Mouse (Mus musculus) heart, adult 11 months (tissue): ENCODE data around the gene Tex50.

Source experiments
- DNase-seq: peaks from one replicate; pipeline ENCODE4 v3.0.0; 2022

Gene Tex50

GRCm38 (mm10) chr1:161122661-161123418, 36.3 kb downstream of the Tex50 start:
- DNase-seq = peak; percentile 81

- no peak for DNase-seq
These were observed 44.5 kb downstream of the Tex50 start for GRCm38 (mm10) chr1:161114591-161114990.

GRCm38 (mm10) chr1:161109216-161109615, 49.9 kb downstream of the Tex50 start:
- DNase-seq = no peak
